Mouse (Mus musculus): ENCODE measurements at regions not wholly inside any gene's neighbourhood (a gene's known extent, or its start where the extent isn't known, plus 50 kb on each side); places are given as distances from the start of the nearest gene placed in this dataset.
A peak's percentile ranks its signal among the peaks of the same experiment; 100 is the strongest.

DNA sequence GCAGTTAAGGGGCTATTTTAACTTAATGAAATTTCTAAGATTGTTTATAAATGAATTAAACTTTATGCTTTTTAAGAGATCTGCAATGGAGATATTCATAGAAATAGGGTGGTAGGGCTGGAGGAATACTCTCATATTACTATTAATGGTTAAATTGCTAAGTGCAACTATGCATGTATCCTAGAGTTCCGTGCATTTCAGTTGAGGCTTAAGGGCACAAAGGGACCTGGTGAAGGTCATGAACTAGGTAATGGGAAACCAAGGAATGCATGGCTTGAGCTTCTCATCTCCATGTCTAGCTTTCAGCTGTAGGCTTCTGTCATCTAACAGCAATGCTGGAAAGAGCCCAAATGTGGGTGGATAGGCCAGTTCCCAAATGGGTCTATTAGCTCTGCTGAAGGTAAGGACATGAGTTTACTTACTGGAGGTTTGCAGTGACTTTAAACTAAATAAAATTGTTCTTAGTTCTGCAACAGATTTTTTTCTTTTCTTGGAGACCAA, 683.6 kb downstream of the Ets1 start:
- WGBS, result 92% methylated on average over 1 of the region's 1 CpGs
- Histone ChIP-seq H3K36me3 (ENCODE audit: control insufficient read depth, insufficient read depth, low read length) (no peaks in the 10 kb centered on the region), H3K9me3 (ENCODE audit: control insufficient read depth, low read length) (no peaks in the 10 kb centered on the region), H3K9ac (ENCODE audit: low read length) (no peak overlapping the region), H3K27me3 (ENCODE audit: control insufficient read depth, insufficient read depth, low read length) (no peaks in the 10 kb centered on the region), H3K4me2 (no peak overlapping the region), H3K4me3 (ENCODE audit: low read depth, low read length) (no peak overlapping the region), H3K27ac (ENCODE audit: low read depth, low read length) (no peak overlapping the region), H3K4me1 (ENCODE audit: control insufficient read depth, insufficient read depth, low read length) (no peaks in the 10 kb centered on the region)
- ATAC-seq (ENCODE audit: low FRiP score), result no peak
- DNase-seq (ENCODE audit: low spot score, missing footprints), result no peak

DNA sequence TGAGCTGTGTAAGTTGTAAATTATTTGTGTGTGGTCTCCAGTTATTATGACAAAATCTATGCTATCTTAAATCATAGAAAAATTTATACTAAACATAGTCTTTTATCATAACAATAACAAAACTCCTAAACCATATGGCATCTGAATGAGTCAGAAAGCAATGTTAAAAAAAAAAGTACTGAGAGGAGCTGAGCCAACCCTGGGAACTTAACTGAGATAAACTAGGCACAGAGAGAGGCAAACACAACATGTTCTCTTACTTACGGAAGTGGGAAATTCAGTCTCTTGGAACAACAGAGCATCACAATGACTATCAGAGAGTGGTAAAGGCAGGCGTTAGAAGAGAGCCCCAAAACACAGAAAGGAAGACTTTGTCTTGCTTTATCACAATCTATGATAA, 691.7 kb downstream of the Ets1 start:
- ATAC-seq (ENCODE audit: low FRiP score) (no peak), DNase-seq (ENCODE audit: low spot score, missing footprints) (no peak)
- Histone ChIP-seq H3K4me1 (ENCODE audit: control insufficient read depth, insufficient read depth, low read length) (no peaks in the 10 kb centered on the region), H3K27me3 (ENCODE audit: control insufficient read depth, insufficient read depth, low read length) (no peaks in the 10 kb centered on the region), H3K4me2 (no peak overlapping the region), H3K4me3 (ENCODE audit: low read depth, low read length) (no peak overlapping the region), H3K9ac (ENCODE audit: low read length) (no peak overlapping the region), H3K36me3 (ENCODE audit: control insufficient read depth, insufficient read depth, low read length) (no peaks in the 10 kb centered on the region), H3K27ac (ENCODE audit: low read depth, low read length) (no peak overlapping the region), H3K9me3 (ENCODE audit: control insufficient read depth, low read length) (no peaks in the 10 kb centered on the region)
- 92% methylated on average over 2 of the region's 2 CpGs for WGBS

DNA sequence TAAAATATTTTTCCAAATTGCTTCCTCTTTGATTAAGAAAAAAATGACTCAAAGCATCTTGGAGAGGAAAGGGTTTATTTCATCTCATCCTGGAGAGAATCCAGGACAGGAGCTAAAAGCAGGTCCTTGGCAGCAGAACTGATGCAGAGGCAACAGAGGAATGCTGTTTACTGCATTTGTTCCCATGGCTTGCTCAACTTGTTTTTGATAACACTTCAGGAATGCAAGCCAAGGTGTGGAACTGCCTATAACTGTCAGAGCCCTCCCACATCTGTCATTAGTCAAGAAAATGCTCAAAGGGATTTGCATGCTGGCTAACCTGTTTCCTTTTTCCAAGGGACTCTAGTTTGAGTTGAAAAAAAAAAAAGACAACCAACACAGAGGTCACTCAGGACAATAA, 714.2 kb downstream of the Ets1 start:
- ATAC-seq (ENCODE audit: low FRiP score) (no peak), DNase-seq (ENCODE audit: low spot score, missing footprints) (no peak)
- Histone ChIP-seq H3K36me3 (ENCODE audit: control insufficient read depth, insufficient read depth, low read length) (no peaks in the 10 kb centered on the region), H3K27ac (ENCODE audit: low read depth, low read length) (no peak overlapping the region), H3K9ac (ENCODE audit: low read length) (no peak overlapping the region), H3K27me3 (ENCODE audit: control insufficient read depth, insufficient read depth, low read length) (no peaks in the 10 kb centered on the region), H3K4me2 (no peak overlapping the region), H3K9me3 (ENCODE audit: control insufficient read depth, low read length) (no peaks in the 10 kb centered on the region), H3K4me1 (ENCODE audit: control insufficient read depth, insufficient read depth, low read length) (no peaks in the 10 kb centered on the region), H3K4me3 (ENCODE audit: low read depth, low read length) (no peak overlapping the region)

DNA sequence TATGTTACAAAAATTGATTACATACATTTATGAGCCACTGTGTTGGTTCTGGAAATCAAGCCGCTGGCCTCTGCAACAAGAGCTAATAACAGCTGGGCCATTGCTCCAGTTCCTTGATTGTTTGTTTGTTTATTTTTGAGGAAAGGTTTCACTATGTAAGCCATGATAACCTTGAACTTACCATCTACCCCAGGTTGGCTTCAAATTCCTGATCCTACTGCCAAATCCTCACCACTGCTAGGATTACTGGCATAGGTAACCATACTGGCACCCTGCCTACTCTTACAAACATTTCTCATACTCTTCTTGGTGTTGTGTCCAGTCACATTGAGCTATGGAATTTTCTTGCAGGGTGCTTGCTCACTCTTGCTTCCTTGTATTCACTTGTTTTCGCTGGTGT, 720.6 kb downstream of the Ets1 start:
- H3K9me3 ChIP-seq (ENCODE audit: control insufficient read depth, low read length), result no peaks in the 10 kb centered on the region
- no peaks in the 10 kb centered on the region for H3K27me3 ChIP-seq (ENCODE audit: control insufficient read depth, insufficient read depth, low read length)
- WGBS, result 89% methylated on average over 2 of the region's 2 CpGs
- DNase-seq (ENCODE audit: low spot score, missing footprints) (no peak), ATAC-seq (ENCODE audit: low FRiP score) (no peak)
- no peak overlapping the region for H3K9ac ChIP-seq (ENCODE audit: low read length)
- H3K4me1 ChIP-seq (ENCODE audit: control insufficient read depth, insufficient read depth, low read length), result no peaks in the 10 kb centered on the region
- H3K4me3 ChIP-seq (ENCODE audit: low read depth, low read length), result no peak overlapping the region
- H3K27ac ChIP-seq (ENCODE audit: low read depth, low read length), result no peak overlapping the region
- no peak overlapping the region for H3K4me2 ChIP-seq
- no peaks in the 10 kb centered on the region for H3K36me3 ChIP-seq (ENCODE audit: control insufficient read depth, insufficient read depth, low read length)

DNA sequence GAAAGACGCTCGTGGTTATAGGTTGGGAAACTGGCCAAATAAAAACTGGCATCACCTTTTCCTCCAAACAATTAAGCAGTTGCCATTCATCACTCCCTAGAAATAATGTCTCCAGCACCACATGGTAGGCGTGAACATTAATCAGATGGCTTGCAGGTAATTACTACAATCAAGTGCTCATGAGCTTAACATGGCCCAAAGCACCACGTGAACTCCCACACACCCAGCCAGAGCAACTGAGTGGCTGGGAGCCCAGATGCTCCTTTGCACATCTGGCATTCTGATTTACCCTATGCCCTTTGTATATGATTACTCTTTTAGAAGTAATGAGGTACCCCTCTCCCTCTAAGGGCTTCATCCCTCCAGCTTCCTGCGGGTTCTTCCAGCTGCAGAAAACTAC, 724.9 kb downstream of the Ets1 start:
- Histone ChIP-seq H3K27me3 (ENCODE audit: control insufficient read depth, insufficient read depth, low read length) (no peaks in the 10 kb centered on the region), H3K36me3 (ENCODE audit: control insufficient read depth, insufficient read depth, low read length) (no peaks in the 10 kb centered on the region), H3K9me3 (ENCODE audit: control insufficient read depth, low read length) (no peaks in the 10 kb centered on the region), H3K27ac (ENCODE audit: low read depth, low read length) (no peak overlapping the region), H3K4me3 (ENCODE audit: low read depth, low read length) (no peak overlapping the region), H3K4me2 (no peak overlapping the region), H3K9ac (ENCODE audit: low read length) (no peak overlapping the region), H3K4me1 (ENCODE audit: control insufficient read depth, insufficient read depth, low read length) (no peaks in the 10 kb centered on the region)
- 90% methylated on average over 5 of the region's 5 CpGs for WGBS
- DNase-seq (ENCODE audit: low spot score, missing footprints) (no peak), ATAC-seq (ENCODE audit: low FRiP score) (no peak)

DNA sequence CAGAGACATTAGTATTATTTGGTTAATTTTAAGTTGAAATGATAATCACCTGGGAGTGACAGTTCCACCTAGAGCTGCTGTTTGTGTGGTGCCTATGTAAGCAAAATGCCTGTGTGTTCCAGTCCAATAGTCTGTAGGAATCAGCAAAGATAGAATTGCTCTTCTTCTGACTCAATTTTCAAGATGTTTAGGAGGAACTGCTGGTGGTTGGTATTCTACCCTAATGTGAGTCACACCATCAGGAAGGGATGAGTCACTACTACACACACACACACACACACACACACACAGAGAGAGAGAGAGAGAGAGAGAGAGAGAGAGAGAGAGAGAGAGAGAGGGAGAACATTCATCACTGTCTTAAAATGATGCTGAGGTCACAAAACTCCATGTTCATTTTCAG, 753.1 kb downstream of the Ets1 start:
- H3K9ac ChIP-seq (ENCODE audit: low read length), result no peak overlapping the region
- no peak for ATAC-seq (ENCODE audit: low FRiP score)
- no peak overlapping the region for H3K27ac ChIP-seq (ENCODE audit: low read depth, low read length)
- no peaks in the 10 kb centered on the region for H3K27me3 ChIP-seq (ENCODE audit: control insufficient read depth, insufficient read depth, low read length)
- no peak overlapping the region for H3K4me2 ChIP-seq
- DNase-seq (ENCODE audit: low spot score, missing footprints), result peak; percentile 37
- H3K4me1 ChIP-seq (ENCODE audit: control insufficient read depth, insufficient read depth, low read length), result no peaks in the 10 kb centered on the region
- H3K4me3 ChIP-seq (ENCODE audit: low read depth, low read length), result no peak overlapping the region
- no peaks in the 10 kb centered on the region for H3K9me3 ChIP-seq (ENCODE audit: control insufficient read depth, low read length)
- no peaks in the 10 kb centered on the region for H3K36me3 ChIP-seq (ENCODE audit: control insufficient read depth, insufficient read depth, low read length)

DNA sequence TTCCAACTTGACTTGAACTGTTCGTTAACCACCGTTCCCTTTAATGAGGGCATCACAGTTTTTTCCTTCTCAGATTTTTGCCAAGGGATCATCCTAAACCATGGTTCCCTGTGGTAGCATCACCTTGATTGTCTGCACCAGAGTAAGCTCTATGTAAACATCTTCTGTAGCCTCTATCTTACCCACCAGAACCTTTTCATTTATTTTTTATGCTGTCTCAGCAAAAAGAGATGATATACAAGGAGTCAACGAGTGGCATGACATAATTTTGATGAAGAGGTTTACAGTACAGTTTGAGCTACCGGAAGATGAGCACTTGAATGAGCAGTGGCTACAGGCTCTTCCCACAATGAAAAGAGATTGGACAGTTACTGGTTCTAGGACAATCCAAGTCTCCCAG, 768.7 kb downstream of the Ets1 start:
- no peak overlapping the region for H3K27ac ChIP-seq (ENCODE audit: low read depth, low read length)
- no peak for ATAC-seq (ENCODE audit: low FRiP score)
- no peaks in the 10 kb centered on the region for H3K4me1 ChIP-seq (ENCODE audit: control insufficient read depth, insufficient read depth, low read length)
- no peaks in the 10 kb centered on the region for H3K9me3 ChIP-seq (ENCODE audit: control insufficient read depth, low read length)
- 90% methylated on average over 4 of the region's 4 CpGs for WGBS
- H3K4me3 ChIP-seq (ENCODE audit: low read depth, low read length), result no peak overlapping the region
- H3K27me3 ChIP-seq (ENCODE audit: control insufficient read depth, insufficient read depth, low read length), result no peaks in the 10 kb centered on the region
- H3K36me3 ChIP-seq (ENCODE audit: control insufficient read depth, insufficient read depth, low read length), result no peaks in the 10 kb centered on the region
- H3K4me2 ChIP-seq, result no peak overlapping the region
- H3K9ac ChIP-seq (ENCODE audit: low read length), result no peak overlapping the region
- no peak for DNase-seq (ENCODE audit: low spot score, missing footprints)

DNA sequence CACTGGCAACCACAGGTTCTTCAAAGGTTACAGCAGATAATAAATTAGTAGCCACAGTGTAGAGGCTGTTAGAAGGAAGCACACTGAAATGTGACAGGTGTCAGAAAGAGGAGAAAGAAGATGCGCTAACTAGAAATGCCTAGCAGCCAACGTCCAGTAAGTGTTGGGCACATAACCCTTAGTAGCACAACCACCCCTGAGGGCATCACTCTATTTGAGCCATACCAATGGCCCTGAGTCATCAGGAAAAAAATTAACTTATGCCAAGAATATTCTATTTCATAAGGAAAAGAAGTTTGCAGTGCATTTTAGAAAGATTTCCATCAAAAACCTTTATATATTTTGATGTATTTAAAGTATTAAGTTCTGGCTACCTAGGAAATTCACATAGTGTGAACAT, 771.5 kb downstream of the Ets1 start:
- Histone ChIP-seq H3K4me3 (ENCODE audit: low read depth, low read length) (no peak overlapping the region), H3K9ac (ENCODE audit: low read length) (no peak overlapping the region), H3K36me3 (ENCODE audit: control insufficient read depth, insufficient read depth, low read length) (no peaks in the 10 kb centered on the region), H3K9me3 (ENCODE audit: control insufficient read depth, low read length) (no peaks in the 10 kb centered on the region), H3K27me3 (ENCODE audit: control insufficient read depth, insufficient read depth, low read length) (no peaks in the 10 kb centered on the region), H3K4me1 (ENCODE audit: control insufficient read depth, insufficient read depth, low read length) (no peaks in the 10 kb centered on the region), H3K4me2 (no peak overlapping the region), H3K27ac (ENCODE audit: low read depth, low read length) (no peak overlapping the region)
- ATAC-seq (ENCODE audit: low FRiP score) (no peak), DNase-seq (ENCODE audit: low spot score, missing footprints) (no peak)
- 94% methylated on average over 2 of the region's 2 CpGs for WGBS

DNA sequence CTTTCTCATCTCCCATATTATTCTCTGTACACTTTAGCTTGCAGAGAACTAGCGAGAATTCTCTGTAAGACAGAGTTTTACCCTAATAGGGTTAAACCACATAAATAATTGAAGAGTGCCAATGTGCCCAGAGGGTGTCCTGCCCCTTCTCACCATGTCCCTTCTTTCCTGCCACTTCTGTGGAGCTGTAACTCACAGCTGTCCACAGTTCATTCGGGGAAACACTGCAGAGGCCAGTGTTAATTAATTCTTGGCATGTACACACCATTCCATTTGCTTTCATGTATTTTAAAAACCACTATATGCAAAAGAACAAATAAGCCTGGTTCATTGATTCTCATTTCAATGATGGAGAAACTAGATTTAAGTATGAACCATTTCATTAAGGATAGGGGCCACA, 787.8 kb downstream of the Ets1 start:
- H3K4me2 ChIP-seq, result no peak overlapping the region
- no peaks in the 10 kb centered on the region for H3K27me3 ChIP-seq (ENCODE audit: control insufficient read depth, insufficient read depth, low read length)
- H3K4me1 ChIP-seq (ENCODE audit: control insufficient read depth, insufficient read depth, low read length), result no peaks in the 10 kb centered on the region
- no peak overlapping the region for H3K9ac ChIP-seq (ENCODE audit: low read length)
- WGBS, result 65% methylated on average over 2 of the region's 2 CpGs
- H3K36me3 ChIP-seq (ENCODE audit: control insufficient read depth, insufficient read depth, low read length), result no peaks in the 10 kb centered on the region
- no peaks in the 10 kb centered on the region for H3K9me3 ChIP-seq (ENCODE audit: control insufficient read depth, low read length)
- no peak overlapping the region for H3K4me3 ChIP-seq (ENCODE audit: low read depth, low read length)
- no peak for DNase-seq (ENCODE audit: low spot score, missing footprints)
- ATAC-seq (ENCODE audit: low FRiP score), result no peak
- no peak overlapping the region for H3K27ac ChIP-seq (ENCODE audit: low read depth, low read length)

DNA sequence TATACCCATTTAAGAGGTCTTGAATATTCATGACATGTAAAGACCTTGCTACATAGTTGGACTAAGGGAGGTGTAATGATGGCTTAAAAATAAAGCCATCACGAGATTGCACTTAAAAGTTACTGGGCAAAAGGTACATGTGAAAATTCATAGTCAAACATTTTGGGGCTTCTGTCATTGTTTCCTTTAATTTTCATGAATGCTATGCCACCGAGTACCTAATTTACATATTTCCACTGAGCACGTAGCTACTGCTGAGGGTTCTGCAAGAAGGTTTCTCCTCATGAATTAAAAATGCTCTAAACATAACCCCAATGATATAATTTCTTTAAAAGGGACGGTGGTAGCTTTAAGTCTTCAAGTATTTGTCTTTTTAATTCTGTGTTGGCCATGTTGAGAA, 800.4 kb downstream of the Ets1 start:
- DNase-seq (ENCODE audit: low spot score, missing footprints) (no peak), ATAC-seq (ENCODE audit: low FRiP score) (no peak)
- H3K27ac ChIP-seq (ENCODE audit: low read depth, low read length), result no peak overlapping the region
- no peak overlapping the region for H3K4me3 ChIP-seq (ENCODE audit: low read depth, low read length)
- H3K27me3 ChIP-seq (ENCODE audit: control insufficient read depth, insufficient read depth, low read length), result no peaks in the 10 kb centered on the region
- no peak overlapping the region for H3K4me2 ChIP-seq
- H3K9ac ChIP-seq (ENCODE audit: low read length), result no peak overlapping the region
- H3K36me3 ChIP-seq (ENCODE audit: control insufficient read depth, insufficient read depth, low read length), result no peaks in the 10 kb centered on the region
- H3K4me1 ChIP-seq (ENCODE audit: control insufficient read depth, insufficient read depth, low read length), result no peaks in the 10 kb centered on the region
- H3K9me3 ChIP-seq (ENCODE audit: control insufficient read depth, low read length), result no peaks in the 10 kb centered on the region
- WGBS, result 81% methylated on average over 4 of the region's 4 CpGs
